Mouse (Mus musculus): ENCODE data around the gene Clstn1. TPM values are rescaled to one million over a fixed set of nuclear protein-coding genes. Genes with fewer than 3 reads are reported as not detected.

Gene Clstn1
- polyA plus RNA-seq, 1 experiment, result 52.1 TPM

GRCm38 (mm10) chr4:149594913-149595581 lies 8.8 kb downstream of the Clstn1 start:
- Histone ChIP-seq H3K4me2 (ENCODE audit: low read depth) (no peak overlapping the region), H3K4me3 (no peak overlapping the region), H3K36me3 (ENCODE audit: control insufficient read depth, insufficient read depth) (no peaks in the 10 kb centered on the region), H3ac (ENCODE audit: control insufficient read depth, insufficient read length) (no peak overlapping the region), H3K27me3 (ENCODE audit: control insufficient read depth, insufficient read depth, insufficient read length) (no peaks in the 10 kb centered on the region), H3K79me2 (ENCODE audit: control insufficient read depth, insufficient read depth) (peaks cover 9% of the 10 kb centered on the region)
- TF ChIP-seq CEBPB (IDR thresholded peaks at IDR 0.05; ENCODE audit: insufficient read depth, poor library complexity, severe bottlenecking) (no peak), REST (IDR thresholded peaks at IDR 0.05; ENCODE audit: insufficient read depth, insufficient read length) (no peak)

DNA sequence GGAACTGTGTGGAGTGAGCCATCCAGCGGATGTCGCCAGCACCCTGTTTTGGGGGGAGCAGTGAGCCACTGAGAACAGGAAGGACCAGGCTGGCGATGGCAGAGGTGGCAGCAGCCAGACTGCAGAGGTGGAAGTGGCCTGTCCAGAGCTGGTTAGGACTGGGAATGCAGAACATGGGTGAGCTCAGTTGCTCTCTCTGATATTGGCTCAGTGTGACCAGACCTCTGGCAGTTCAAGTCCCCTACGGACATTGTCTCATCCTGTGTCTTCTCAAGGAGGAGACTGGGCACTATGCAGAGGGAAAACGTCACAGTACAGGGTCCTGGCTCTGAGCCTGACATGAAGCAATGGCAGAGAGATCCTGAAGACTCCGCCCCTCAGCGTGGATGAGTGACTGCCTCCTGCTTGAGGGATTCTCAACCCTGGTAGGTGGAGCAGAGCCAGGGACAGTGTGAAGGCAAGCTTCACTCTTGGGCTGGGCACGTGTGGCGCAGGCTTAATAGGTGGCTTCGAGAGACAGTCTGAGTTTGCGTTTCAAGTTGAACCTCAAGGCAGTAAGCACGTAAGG lies 11.5 kb downstream of the Clstn1 start:
- TF ChIP-seq CEBPB (IDR thresholded peaks at IDR 0.05; ENCODE audit: insufficient read depth, poor library complexity, severe bottlenecking) (no peak), E2F4 (IDR thresholded peaks at IDR 0.05; ENCODE audit: insufficient read depth) (no peak), REST (IDR thresholded peaks at IDR 0.05; ENCODE audit: insufficient read depth, insufficient read length) (no peak), POLR2AphosphoS2 (IDR thresholded peaks at IDR 0.05; ENCODE audit: insufficient read length, low read depth) (no peak), MYOD1 (IDR thresholded peaks at IDR 0.05; ENCODE audit: control insufficient read depth in 1 of 3, insufficient read length in 2 of 3, low read depth in 2 of 3) (no peak), POLR2A (IDR thresholded peaks at IDR 0.05; ENCODE audit: insufficient read length, low read depth) (no peak), MYOG (IDR thresholded peaks at IDR 0.05; ENCODE audit: control insufficient read depth in 1 of 3, insufficient read depth in 1 of 3, insufficient read length in 2 of 3, low read depth in 2 of 3) (no peak), SRF (IDR thresholded peaks at IDR 0.05; ENCODE audit: control insufficient read depth, insufficient read length, low read depth) (no peak), TCF12 (IDR thresholded peaks at IDR 0.05; ENCODE audit: insufficient read depth, poor library complexity, severe bottlenecking) (no peak), TCF3 (IDR thresholded peaks at IDR 0.05; ENCODE audit: insufficient read length, low read depth) (no peak)
- no peak overlapping the region for H3ac ChIP-seq (ENCODE audit: control insufficient read depth, insufficient read length)
- H3K4me2 ChIP-seq (ENCODE audit: low read depth), result no peak overlapping the region
- no peaks in the 10 kb centered on the region for H3K27me3 ChIP-seq (ENCODE audit: control insufficient read depth, insufficient read depth, insufficient read length)
- H3K79me2 ChIP-seq (ENCODE audit: control insufficient read depth, insufficient read depth), result no peaks in the 10 kb centered on the region
- H3K4me3 ChIP-seq, result no peak overlapping the region
- no peaks in the 10 kb centered on the region for H3K36me3 ChIP-seq (ENCODE audit: control insufficient read depth, insufficient read depth)

GRCm38 (mm10) chr4:149599549-149599948 lies 13.3 kb downstream of the Clstn1 start:
- Histone ChIP-seq H3ac (ENCODE audit: control insufficient read depth, insufficient read length) (no peak overlapping the region), H3K4me3 (no peak overlapping the region), H3K27me3 (ENCODE audit: control insufficient read depth, insufficient read depth, insufficient read length) (no peaks in the 10 kb centered on the region), H3K79me2 (ENCODE audit: control insufficient read depth, insufficient read depth) (no peaks in the 10 kb centered on the region), H3K36me3 (ENCODE audit: control insufficient read depth, insufficient read depth) (no peaks in the 10 kb centered on the region), H3K4me2 (ENCODE audit: low read depth) (no peak overlapping the region)
- TF ChIP-seq TCF3 (IDR thresholded peaks at IDR 0.05; ENCODE audit: insufficient read length, low read depth), result no peak
- TF ChIP-seq USF1 (IDR thresholded peaks at IDR 0.05; ENCODE audit: low read depth), result no peak
- TF ChIP-seq POLR2A (IDR thresholded peaks at IDR 0.05; ENCODE audit: insufficient read length, low read depth), result no peak
- no peak for TF ChIP-seq MYOD1 (IDR thresholded peaks at IDR 0.05; ENCODE audit: control insufficient read depth in 1 of 3, insufficient read length in 2 of 3, low read depth in 2 of 3)
- no peak for TF ChIP-seq REST (IDR thresholded peaks at IDR 0.05; ENCODE audit: insufficient read depth, insufficient read length)
- no peak for TF ChIP-seq CEBPB (IDR thresholded peaks at IDR 0.05; ENCODE audit: insufficient read depth, poor library complexity, severe bottlenecking)
- no peak for TF ChIP-seq MAX (IDR thresholded peaks at IDR 0.05; ENCODE audit: low read depth)
- TF ChIP-seq SRF (IDR thresholded peaks at IDR 0.05; ENCODE audit: control insufficient read depth, insufficient read length, low read depth), result no peak
- no peak for TF ChIP-seq MYOG (IDR thresholded peaks at IDR 0.05; ENCODE audit: control insufficient read depth in 1 of 3, insufficient read depth in 1 of 3, insufficient read length in 2 of 3, low read depth in 2 of 3)
- no peak for TF ChIP-seq E2F4 (IDR thresholded peaks at IDR 0.05; ENCODE audit: insufficient read depth)
- no peak for TF ChIP-seq POLR2AphosphoS2 (IDR thresholded peaks at IDR 0.05; ENCODE audit: insufficient read length, low read depth)
- no peak for TF ChIP-seq TCF12 (IDR thresholded peaks at IDR 0.05; ENCODE audit: insufficient read depth, poor library complexity, severe bottlenecking)

DNA sequence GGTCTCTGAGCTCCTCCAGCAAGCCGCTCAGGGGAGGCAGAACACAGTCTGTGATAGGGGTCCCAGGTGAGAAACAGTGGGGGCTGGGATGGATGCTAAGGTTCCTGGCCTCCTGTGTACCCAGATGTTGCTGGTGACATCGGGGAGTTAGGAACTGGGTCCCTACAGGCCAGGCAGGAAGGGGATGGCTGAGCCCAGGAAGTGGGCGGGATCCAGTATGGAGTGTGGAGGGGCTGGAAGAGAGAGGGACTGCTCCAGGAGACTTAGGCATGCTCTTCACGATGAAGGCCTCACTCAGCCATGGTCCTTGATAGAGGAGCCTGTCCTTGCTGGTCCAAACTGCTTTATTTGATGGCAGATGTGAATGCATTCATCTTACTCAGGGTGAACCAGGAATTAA lies 13.9 kb downstream of the Clstn1 start:
- H3K36me3 ChIP-seq (ENCODE audit: control insufficient read depth, insufficient read depth), result no peaks in the 10 kb centered on the region
- TF ChIP-seq POLR2A (IDR thresholded peaks at IDR 0.05; ENCODE audit: insufficient read length, low read depth), result no peak
- TF ChIP-seq MAX (IDR thresholded peaks at IDR 0.05; ENCODE audit: low read depth), result no peak
- TF ChIP-seq CEBPB (IDR thresholded peaks at IDR 0.05; ENCODE audit: insufficient read depth, poor library complexity, severe bottlenecking), result no peak
- TF ChIP-seq POLR2AphosphoS2 (IDR thresholded peaks at IDR 0.05; ENCODE audit: insufficient read length, low read depth), result no peak
- TF ChIP-seq TCF12 (IDR thresholded peaks at IDR 0.05; ENCODE audit: insufficient read depth, poor library complexity, severe bottlenecking), result no peak
- TF ChIP-seq E2F4 (IDR thresholded peaks at IDR 0.05; ENCODE audit: insufficient read depth), result no peak
- no peak for TF ChIP-seq REST (IDR thresholded peaks at IDR 0.05; ENCODE audit: insufficient read depth, insufficient read length)
- no peak for TF ChIP-seq MYOD1 (IDR thresholded peaks at IDR 0.05; ENCODE audit: control insufficient read depth in 1 of 3, insufficient read length in 2 of 3, low read depth in 2 of 3)
- TF ChIP-seq USF1 (IDR thresholded peaks at IDR 0.05; ENCODE audit: low read depth), result no peak
- TF ChIP-seq MYOG (IDR thresholded peaks at IDR 0.05; ENCODE audit: control insufficient read depth in 1 of 3, insufficient read depth in 1 of 3, insufficient read length in 2 of 3, low read depth in 2 of 3), result no peak
- no peak for TF ChIP-seq TCF3 (IDR thresholded peaks at IDR 0.05; ENCODE audit: insufficient read length, low read depth)
- TF ChIP-seq SRF (IDR thresholded peaks at IDR 0.05; ENCODE audit: control insufficient read depth, insufficient read length, low read depth), result no peak
- no peak overlapping the region for H3K4me3 ChIP-seq
- no peaks in the 10 kb centered on the region for H3K79me2 ChIP-seq (ENCODE audit: control insufficient read depth, insufficient read depth)
- H3K4me2 ChIP-seq (ENCODE audit: low read depth), result no peak overlapping the region
- H3K27me3 ChIP-seq (ENCODE audit: control insufficient read depth, insufficient read depth, insufficient read length), result no peaks in the 10 kb centered on the region
- H3ac ChIP-seq (ENCODE audit: control insufficient read depth, insufficient read length), result no peak overlapping the region

Measured in myocyte (in vitro differentiated cells).